Mouse (Mus musculus) brown adipose tissue, adult 24 weeks (tissue): ENCODE data around the gene Mog. TPM values are rescaled to one million over a fixed set of nuclear protein-coding genes. Genes with fewer than 3 reads are reported as not detected.

Experiments used
- H3K27ac ChIP-seq: fragments of 200-500 bp; replicated peaks from 2 replicates; pipeline ENCODE4 v1.5.1; 2012; ENCODE audit warnings: low read depth, mild to moderate bottlenecking, low read length
- H3K4me1 ChIP-seq: fragments of 200-500 bp; 2 replicates; pipeline ENCODE4 v1.6.1; 2012; ENCODE audit warnings: low read length, mixed read lengths; ENCODE audit not compliant: control insufficient read depth, insufficient read depth, insufficient read length
- H3K4me3 ChIP-seq: fragments of 200-500 bp; 2 replicates; pipeline ENCODE4 v1.5.1; 2012; ENCODE audit warnings: low read depth, mild to moderate bottlenecking, low read length, moderate library complexity; ENCODE audit not compliant: insufficient read depth
- polyA plus RNA-seq: library from polyadenylated mRNA; stranded (reverse); fragments of >200 nt; gene quantifications from 2 replicates; pipeline ENCODE4 v1.2.4, GENCODE M21; 2012; ENCODE audit not compliant: missing spikeins, insufficient read depth, insufficient read length

The Mog gene
- polyA plus RNA-seq, 1 experiment = not detected

- H3K27ac ChIP-seq = no peak overlapping the region
- no peak overlapping the region for H3K4me3 ChIP-seq
- H3K4me1 ChIP-seq = no peaks in the 10 kb centered on the region
Observed at GRCm38 (mm10) chr17:37018328-37018727, 4.9 kb downstream of the Mog start.

- H3K27ac ChIP-seq = no peak overlapping the region
- no peak overlapping the region for H3K4me3 ChIP-seq
- no peaks in the 10 kb centered on the region for H3K4me1 ChIP-seq
Observed at GRCm38 (mm10) chr17:37016333-37016732, 6.9 kb downstream of the Mog start.

DNA sequence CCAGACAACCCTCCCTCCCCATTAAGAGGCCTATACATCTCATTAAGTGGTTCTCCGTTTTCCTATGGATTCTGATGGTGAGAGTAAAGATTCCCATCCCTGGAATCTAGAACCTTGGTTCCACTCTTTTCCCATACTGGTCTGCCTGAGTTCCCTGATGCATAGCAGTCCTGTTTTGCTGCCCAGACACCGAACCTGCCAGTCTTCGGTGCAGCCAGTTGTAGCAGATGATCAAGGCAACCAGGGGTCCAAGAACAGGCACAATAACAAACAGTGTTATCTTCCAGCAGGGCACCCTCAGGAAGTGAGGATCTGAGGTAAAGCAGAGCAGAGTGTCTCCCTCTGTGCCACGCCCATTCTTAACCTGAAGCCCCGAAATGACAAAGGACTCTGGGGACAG, 11.1 kb downstream of the Mog start:
- Histone ChIP-seq H3K4me1 (no peaks in the 10 kb centered on the region), H3K27ac (no peak overlapping the region), H3K4me3 (no peak overlapping the region)

- Histone ChIP-seq H3K4me3 (no peak overlapping the region), H3K27ac (no peak overlapping the region), H3K4me1 (no peaks in the 10 kb centered on the region)
Observed at GRCm38 (mm10) chr17:37011719-37012118, 11.5 kb downstream of the Mog start.

DNA sequence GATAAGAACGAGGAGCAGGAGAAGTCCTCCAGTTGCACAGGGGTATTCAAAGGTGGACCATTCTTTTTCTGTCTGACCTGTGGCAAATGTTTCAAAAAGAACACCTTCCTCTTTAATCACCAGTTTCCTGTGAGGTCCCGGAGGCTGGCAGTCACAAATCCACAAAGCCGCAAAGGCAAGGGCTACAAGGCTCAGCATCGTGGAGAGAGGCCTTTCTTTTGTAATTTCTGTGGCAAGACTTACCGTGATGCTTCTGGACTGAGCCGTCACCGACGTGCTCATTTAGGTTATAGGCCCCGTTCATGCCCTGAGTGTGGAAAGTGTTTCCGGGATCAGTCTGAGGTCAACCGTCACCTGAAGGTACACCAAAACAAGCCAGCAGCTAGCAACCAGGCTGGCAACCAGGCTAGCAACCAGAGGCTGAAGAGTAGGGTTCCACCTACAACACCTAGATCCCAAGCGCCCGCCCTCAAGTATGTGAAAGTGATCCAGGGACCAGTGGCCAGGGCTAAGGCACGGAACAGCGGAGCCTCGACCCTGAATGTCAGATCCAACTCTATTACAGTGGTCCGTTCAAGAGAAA, 13.6 kb downstream of the Mog start:
- Histone ChIP-seq H3K4me3 (no peak overlapping the region), H3K4me1 (no peaks in the 10 kb centered on the region), H3K27ac (no peak overlapping the region)

GRCm38 (mm10) chr17:37008161-37008560, 15.0 kb downstream of the Mog start:
- Histone ChIP-seq H3K4me1 (no peaks in the 10 kb centered on the region), H3K27ac (no peak overlapping the region), H3K4me3 (no peak overlapping the region)

DNA sequence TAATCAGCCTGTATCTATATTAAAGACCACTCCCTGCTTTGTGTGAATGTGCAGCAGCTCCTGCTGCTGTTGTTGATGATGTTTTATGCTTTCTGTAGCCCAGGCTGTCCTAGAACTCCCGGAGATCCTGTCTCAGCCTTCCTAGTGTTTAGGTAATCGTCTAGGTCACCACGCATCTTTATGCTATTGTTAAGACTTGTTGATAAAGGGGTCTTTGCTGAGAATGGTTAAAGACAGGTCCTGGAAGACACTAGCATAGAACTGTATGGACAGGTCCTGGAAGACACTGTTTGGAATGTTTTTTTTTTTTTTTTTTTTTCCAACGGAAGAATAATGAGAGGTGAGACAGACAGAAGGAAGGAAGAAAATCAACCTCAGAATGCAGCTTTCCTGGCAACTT, 19.8 kb downstream of the Mog start:
- H3K27ac ChIP-seq = no peak overlapping the region
- H3K4me1 ChIP-seq = 0 out of 2 replicates have a peak, but pooled peaks cover 2% of the 10 kb centered on the region
- peak overlapping the region; percentile 68 for H3K4me3 ChIP-seq

DNA sequence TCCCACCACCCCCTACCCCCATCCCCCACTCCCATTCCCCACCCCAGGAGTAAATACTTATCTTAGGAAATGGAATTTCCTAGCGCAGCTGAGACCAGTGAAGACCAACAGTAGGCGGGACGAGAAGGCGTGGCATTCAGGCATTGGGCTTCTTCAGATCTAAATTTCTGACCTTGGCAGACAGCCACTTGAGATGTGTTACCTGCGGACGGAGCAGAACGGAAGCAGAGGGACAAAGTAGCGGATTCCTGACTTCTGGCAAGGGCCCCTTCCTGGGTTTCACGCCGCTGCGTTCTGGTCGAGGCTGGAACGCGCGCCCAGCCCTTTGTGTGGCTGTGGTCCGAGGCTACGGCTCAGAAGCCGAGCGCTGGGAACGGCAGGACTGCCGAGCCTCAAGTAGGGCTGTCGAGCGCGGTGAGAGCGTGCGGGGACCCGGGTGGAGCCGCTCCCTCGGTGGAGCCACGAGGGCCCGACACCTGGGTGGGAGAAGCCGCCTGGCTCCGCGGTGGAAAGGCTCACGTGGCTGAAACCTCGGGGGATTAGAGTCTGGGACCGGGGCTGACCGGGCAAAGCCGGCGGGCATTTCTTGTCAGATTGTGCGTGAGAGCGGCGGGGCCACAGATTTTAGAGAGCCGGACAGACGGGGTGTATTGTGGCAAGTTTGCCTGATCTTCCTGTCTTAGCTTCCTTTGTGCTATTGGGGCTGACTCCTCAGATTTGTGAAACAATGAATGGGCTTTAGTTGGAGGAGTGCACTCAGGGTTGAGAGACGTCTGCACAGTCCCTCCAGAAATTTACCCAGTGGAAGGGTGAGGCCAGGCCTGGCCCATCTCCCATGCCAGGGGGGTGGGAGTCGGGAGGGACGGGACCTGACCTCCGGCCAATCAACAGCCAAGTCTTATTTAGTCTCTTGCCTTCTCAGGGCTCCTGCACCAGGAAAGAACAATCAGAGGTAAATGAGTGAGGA, 20.6 kb downstream of the Mog start:
- peak overlapping the region; percentile 28; the same call in 1 of the 2 replicates for H3K27ac ChIP-seq
- H3K4me1 ChIP-seq = 0 out of 2 replicates have a peak, but pooled peaks cover 2% of the 10 kb centered on the region
- peak overlapping the region; percentile 68 for H3K4me3 ChIP-seq

DNA sequence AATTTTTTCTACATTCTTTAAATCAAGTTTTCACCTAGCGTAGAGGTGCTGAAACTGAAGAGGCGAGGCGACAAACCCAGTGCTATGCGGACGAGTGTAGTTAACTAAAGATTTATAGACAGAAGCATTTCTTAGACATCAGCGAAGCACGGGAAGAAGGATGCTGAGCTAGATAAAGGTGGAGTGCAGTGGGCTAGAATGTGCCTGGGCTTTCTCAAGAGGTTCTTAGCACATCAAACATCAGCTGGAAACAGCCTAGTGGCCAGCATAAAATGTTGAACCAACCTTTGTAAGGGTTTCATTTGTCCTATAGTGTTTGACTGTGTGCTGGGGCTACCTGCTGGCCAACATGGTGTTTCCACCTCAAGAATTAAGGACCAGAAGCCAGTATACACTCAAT, 22.3 kb downstream of the Mog start, which contains the start of gene Zfp57:
Zfp57 (plus strand) TSS at position 301 of the 400 bp plus-strand sequence.
- Histone ChIP-seq H3K27ac (no peak within 1 kb of the TSS), H3K4me3 (no peak within 1 kb of the TSS), H3K4me1 (0 out of 2 replicates have a peak, but pooled peaks cover 2% of the 10 kb centered on the region)

DNA sequence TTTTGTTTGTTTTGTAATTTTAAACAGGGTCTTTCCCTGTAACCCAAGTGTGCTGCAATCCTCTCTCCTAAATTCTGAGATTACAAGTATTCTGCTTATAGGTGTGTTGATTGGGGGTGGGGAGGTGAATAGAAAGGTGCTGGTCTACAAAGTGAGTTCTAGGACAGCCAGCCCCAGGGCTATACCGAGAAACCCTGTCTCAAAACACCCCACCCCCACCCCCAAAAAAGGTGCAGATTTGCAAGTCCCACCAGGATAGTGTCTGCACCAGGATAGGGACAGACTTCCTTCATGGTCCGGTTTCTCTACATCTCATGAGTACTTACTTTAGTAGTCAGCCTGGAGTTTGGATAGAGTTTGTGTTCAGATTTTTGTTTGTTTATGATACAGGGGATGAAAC, 24.7 kb downstream of the Mog start:
- no peak overlapping the region for H3K4me3 ChIP-seq
- H3K4me1 ChIP-seq = 0 out of 2 replicates have a peak, but pooled peaks cover 2% of the 10 kb centered on the region
- H3K27ac ChIP-seq = no peak overlapping the region

DNA sequence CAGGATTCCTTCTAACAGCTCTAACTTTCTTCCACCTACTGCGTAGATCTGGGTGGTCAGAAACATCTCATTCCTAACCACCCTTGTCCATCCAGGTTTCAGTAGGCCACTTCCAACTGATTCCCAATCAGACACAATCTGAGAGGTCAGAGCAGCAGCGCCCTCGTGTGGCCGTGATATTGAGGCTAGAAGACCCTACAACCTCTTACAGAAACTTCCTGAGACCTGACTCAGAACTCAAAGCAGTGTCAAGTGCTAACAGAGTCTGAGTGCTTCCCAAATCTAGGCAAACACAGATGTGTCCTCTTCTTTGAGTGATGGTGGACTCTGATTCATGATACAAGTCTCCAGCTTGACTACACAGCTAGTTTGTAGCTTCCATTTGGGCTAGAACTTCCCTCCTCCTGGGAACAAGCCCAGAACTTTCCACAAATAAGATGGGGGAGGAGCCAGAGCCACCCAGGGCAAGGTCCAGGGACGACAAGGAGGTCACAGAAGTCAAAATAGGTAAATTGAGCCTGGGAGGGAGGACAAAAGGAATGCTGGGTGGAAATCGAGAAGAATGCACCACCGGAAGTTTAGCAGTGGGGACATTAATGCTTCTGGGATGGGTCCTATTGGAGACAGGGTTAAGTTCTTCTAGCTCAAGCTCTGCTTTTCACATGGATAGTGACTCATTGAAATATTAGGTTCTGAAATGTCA, 26.0 kb downstream of the Mog start:
- Histone ChIP-seq H3K4me1 (no peaks in the 10 kb centered on the region), H3K4me3 (no peak overlapping the region), H3K27ac (no peak overlapping the region)

DNA sequence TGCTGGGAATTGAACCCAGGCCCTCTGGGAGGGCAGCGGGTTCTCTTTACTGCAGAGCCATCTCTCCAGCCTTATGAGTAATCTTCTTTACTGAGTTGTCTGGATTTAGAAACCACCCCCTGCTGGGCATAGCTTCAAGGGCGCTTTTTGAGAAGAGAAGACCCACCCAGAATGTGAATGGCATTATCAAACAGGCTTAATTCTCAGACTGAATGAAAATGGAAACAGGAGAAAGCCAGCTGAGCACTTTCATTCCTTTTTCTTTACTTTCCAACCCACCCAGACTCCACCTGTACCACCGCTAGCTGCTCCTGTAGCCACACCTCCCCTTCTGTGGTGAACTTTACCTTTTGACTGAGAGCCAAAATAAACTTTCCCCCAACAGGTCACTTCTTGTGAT, 27.8 kb downstream of the Mog start:
- Histone ChIP-seq H3K4me3 (no peak overlapping the region), H3K4me1 (no peaks in the 10 kb centered on the region), H3K27ac (no peak overlapping the region)

- H3K27ac ChIP-seq = no peak overlapping the region
- no peaks in the 10 kb centered on the region for H3K4me1 ChIP-seq
- no peak overlapping the region for H3K4me3 ChIP-seq
Observed at GRCm38 (mm10) chr17:36994528-36994927, 28.7 kb downstream of the Mog start.

GRCm38 (mm10) chr17:36993770-36994325, 29.4 kb downstream of the Mog start:
- Histone ChIP-seq H3K27ac (no peak overlapping the region), H3K4me1 (no peaks in the 10 kb centered on the region), H3K4me3 (no peak overlapping the region)
